Mouse (Mus musculus): ENCODE results near the gene Ets1. TPM values are rescaled to one million over a fixed set of nuclear protein-coding genes. Genes with fewer than 3 reads are reported as not detected.

Ets1 gene
- total and polyA plus RNA-seq, 3 experiments, result 10.0 to 23.5 (median 19.8) TPM

DNA sequence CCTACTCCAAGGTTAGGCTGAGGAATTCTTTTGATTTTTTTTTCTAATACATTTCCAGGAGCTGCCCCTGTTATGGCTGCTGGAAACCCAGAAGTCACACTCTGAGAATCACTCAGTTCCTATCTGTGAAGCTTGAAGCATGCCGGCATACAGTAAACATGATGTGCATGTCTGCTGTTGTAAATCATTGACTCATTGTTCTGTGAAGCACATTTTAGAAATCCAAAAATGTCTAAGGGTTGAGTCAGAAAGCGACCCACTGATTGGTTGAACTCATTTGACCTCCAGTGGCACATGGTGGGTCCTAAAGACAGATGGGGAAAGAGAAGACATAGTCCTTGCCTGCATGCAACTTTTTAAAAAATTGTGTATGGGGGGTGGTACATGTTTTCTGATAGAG lies 33.4 kb downstream of the Ets1 start:
- in situ Hi-C loops (cut with MboI; ENCODE audit: low pct_ligation_motif_present, low pct_unique_long_range_greater_than_20kb, low sequenced_read_pairs) (no loop called here), dilution Hi-C loops (cut with MboI; ENCODE audit: extremely low pct_ligation_motif_present, extremely low pct_unique_long_range_greater_than_20kb, low sequenced_read_pairs) (no loop called here)
- H3K4me2 ChIP-seq (ENCODE audit: insufficient read depth, low read depth, poor library complexity, severe bottlenecking), result no peak overlapping the region
- no peak overlapping the region for H3K27ac ChIP-seq (ENCODE audit: insufficient read depth, low read depth)
- no peaks in the 10 kb centered on the region for H3K9me3 ChIP-seq (replicated peaks; ENCODE audit: low read length)
- H3K79me2 ChIP-seq (replicated peaks; ENCODE audit: control insufficient read depth, extremely low read depth, insufficient read depth, poor library complexity, severe bottlenecking), result no peaks in the 10 kb centered on the region
- DNase-seq (ENCODE audit: extremely low read depth), result peak; percentile 42
- no peak for TF ChIP-seq ZKSCAN1 (IDR thresholded peaks at IDR 0.05; ENCODE audit: borderline replicate concordance, low read depth, low read length)
- TF ChIP-seq MEF2A (IDR thresholded peaks at IDR 0.05; ENCODE audit: borderline replicate concordance, low read depth, low read length), result 0 out of 2 replicates have a peak, but pooled peaks have one; percentile 23
- no peak for TF ChIP-seq NRF1 (IDR thresholded peaks at IDR 0.05; ENCODE audit: low read depth, low read length)
- no peak for TF ChIP-seq MAX (IDR thresholded peaks at IDR 0.05; ENCODE audit: low read length)
- peak; percentile 41; the same call in 1 of the 2 replicates for TF ChIP-seq IRF4 (IDR thresholded peaks at IDR 0.05; ENCODE audit: low read depth, low read length)
- peak; percentile 66 for TF ChIP-seq BHLHE40 (IDR thresholded peaks at IDR 0.05; ENCODE audit: low read depth, low read length)
- TF ChIP-seq ETS1 (conservative IDR thresholded peaks at IDR 0.05; ENCODE audit: low read depth, low read length), result peak; percentile 37; the same call in 1 of the 2 replicates
- no peak for TF ChIP-seq ZMIZ1 (IDR thresholded peaks at IDR 0.05; ENCODE audit: low read depth, low read length)
- peak; percentile 61; the same call in 1 of the 2 replicates for TF ChIP-seq MYC (IDR thresholded peaks at IDR 0.05; ENCODE audit: low read depth, low read length)
- TF ChIP-seq JUND (conservative IDR thresholded peaks at IDR 0.05; ENCODE audit: low read depth, low read length), result 0 out of 2 replicates have a peak, but pooled peaks have one; percentile 21
- no peak overlapping the region for H3K9ac ChIP-seq (ENCODE audit: insufficient read depth, low read depth)
- no peak overlapping the region for H3K4me3 ChIP-seq (replicated peaks in 1 of 3; ENCODE audit: low read depth in 2 of 3, low read length in 2 of 3, poor library complexity in 1 of 3)
- peaks cover 13 to 69% of the 10 kb centered on the region in 2 experiments for H3K4me1 ChIP-seq (ENCODE audit: control insufficient read depth in 1 of 2, insufficient read depth in 2 of 2)
- peaks cover 1% of the 10 kb centered on the region for H3K27me3 ChIP-seq (replicated peaks)
- no peaks in the 10 kb centered on the region for H3K36me3 ChIP-seq (replicated peaks in 1 of 2; ENCODE audit: control insufficient read depth in 1 of 2, insufficient read depth in 1 of 2, low read length in 1 of 2)

GRCm38 (mm10) chr9:32671970-32672859 lies 36.2 kb downstream of the Ets1 start:
- Histone ChIP-seq H3K9ac (ENCODE audit: insufficient read depth, low read depth) (peak overlapping the region; percentile 2; the same call in 1 of the 2 replicates), H3K4me2 (ENCODE audit: insufficient read depth, low read depth, poor library complexity, severe bottlenecking) (peak overlapping the region; percentile 29), H3K4me1 (ENCODE audit: control insufficient read depth in 1 of 2, insufficient read depth in 2 of 2) (peaks cover 13 to 83% of the 10 kb centered on the region in 2 experiments), H3K79me2 (replicated peaks; ENCODE audit: control insufficient read depth, extremely low read depth, insufficient read depth, poor library complexity, severe bottlenecking) (no peaks in the 10 kb centered on the region), H3K9me3 (replicated peaks; ENCODE audit: low read length) (no peaks in the 10 kb centered on the region), H3K4me3 (replicated peaks in 1 of 3; ENCODE audit: low read depth in 2 of 3, low read length in 2 of 3, poor library complexity in 1 of 3) (no peak overlapping the region), H3K27ac (ENCODE audit: insufficient read depth, low read depth) (no peak overlapping the region), H3K27me3 (replicated peaks) (peaks cover 1% of the 10 kb centered on the region), H3K36me3 (replicated peaks in 1 of 2; ENCODE audit: control insufficient read depth in 1 of 2, insufficient read depth in 1 of 2, low read length in 1 of 2) (no peaks in the 10 kb centered on the region)
- DNase-seq (ENCODE audit: extremely low read depth), result no peak
- in situ Hi-C loops (cut with MboI; ENCODE audit: low pct_ligation_motif_present, low pct_unique_long_range_greater_than_20kb, low sequenced_read_pairs) (no loop called here), dilution Hi-C loops (cut with MboI; ENCODE audit: extremely low pct_ligation_motif_present, extremely low pct_unique_long_range_greater_than_20kb, low sequenced_read_pairs) (no loop called here)
- TF ChIP-seq SIN3A (IDR thresholded peaks at IDR 0.05; ENCODE audit: low read length) (no peak), SMC3 (IDR thresholded peaks at IDR 0.05; ENCODE audit: low read depth, low read length) (peak; percentile 10; the same call in 1 of the 2 replicates), TCF12 (IDR thresholded peaks at IDR 0.05; ENCODE audit: low read depth, low read length) (peak; percentile 46; the same call in 1 of the 2 replicates), RAD21 (IDR thresholded peaks at IDR 0.05; ENCODE audit: low read depth, low read length) (no peak), EP300 (IDR thresholded peaks at IDR 0.05; ENCODE audit: low read length) (peak; percentile 25; the same call in 1 of the 2 replicates), MEF2A (IDR thresholded peaks at IDR 0.05; ENCODE audit: borderline replicate concordance, low read depth, low read length) (0 out of 2 replicates have a peak, but pooled peaks have one; percentile 27), USF2 (conservative IDR thresholded peaks at IDR 0.05; ENCODE audit: low read depth, low read length) (no peak), JUND (conservative IDR thresholded peaks at IDR 0.05; ENCODE audit: low read depth, low read length) (no peak), CTCF (conservative IDR thresholded peaks at IDR 0.05 in 1 of 2, IDR thresholded peaks at IDR 0.05 in 1 of 2; ENCODE audit: low read depth in 2 of 2, low read length in 2 of 2) (no peak), ELF1 (IDR thresholded peaks at IDR 0.05; ENCODE audit: low read depth, low read length) (0 out of 2 replicates have a peak, but pooled peaks have one; percentile 9), CHD2 (IDR thresholded peaks at IDR 0.05; ENCODE audit: low read length) (no peak)

Data from CH12.LX (cell line).